Comparison of ENCODE assay signal across 9 mouse cellular contexts in the genomic region with DNA sequence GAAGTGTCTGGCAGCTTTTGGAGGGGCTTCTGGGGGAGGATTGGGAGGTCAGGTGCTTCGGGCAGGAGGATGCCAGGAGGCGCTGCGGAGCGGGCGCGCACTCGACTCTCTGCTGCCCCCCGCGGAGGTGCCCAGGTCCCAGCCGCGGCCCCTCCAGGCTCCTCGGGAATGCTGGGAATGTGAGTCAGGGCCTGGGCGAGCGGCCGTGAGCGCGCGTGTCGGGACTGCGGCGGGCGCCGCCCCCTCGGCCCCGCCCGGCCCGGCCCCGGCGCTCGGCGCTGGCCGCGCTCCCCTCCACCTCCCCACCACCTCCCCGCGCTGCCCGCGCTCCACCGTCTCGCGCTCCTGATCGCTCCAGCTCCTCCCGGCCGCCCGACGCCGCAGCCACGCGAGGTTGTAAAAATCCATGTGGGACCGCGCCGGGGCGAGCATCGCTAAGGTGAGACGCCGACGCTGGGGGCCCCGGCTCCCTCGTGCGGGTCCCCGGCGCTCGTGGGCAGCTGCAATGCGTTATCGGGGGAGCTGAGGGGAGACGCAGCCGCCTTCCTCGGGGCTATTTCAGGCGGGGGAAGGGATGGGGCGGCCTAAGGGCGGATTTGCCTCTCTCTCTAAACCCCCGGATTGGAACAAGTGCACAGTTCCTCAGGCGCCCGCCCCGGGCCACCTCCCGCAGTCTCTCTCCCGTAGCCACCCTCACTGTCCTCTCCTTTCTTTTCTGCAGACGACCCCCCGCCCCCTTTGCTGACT. TPM values are rescaled to one million over a fixed set of nuclear protein-coding genes. Genes with fewer than 3 reads are reported as not detected.
DNase-seq lines count a peak whose midpoint lies in the region; ATAC-seq and TF ChIP-seq lines count a peak whose summit lies in the region.
"Had no signal": no experiment of that assay in that cellular context is flagged by ENCODE, and none has a peak within 500 bp of the region (broad histone marks: within the 10 kb centered on the region; RNA-seq: fewer than 3 reads in every experiment).

A gene (plus strand): TSS at position 253 of the 747 bp plus-strand sequence.

- intact Hi-C loops in left cerebral cortex, postnatal 14 days (cut with DNase I): loop anchor here (5.0 kb wide), 1 partner anchor 50 kb away; no protein-coding TSS in a partner anchor

- no peaks in the 10 kb centered on the region for H3K27me3 ChIP-seq in intestine, embryonic 15.5 days (replicated peaks)
- H3K27me3 ChIP-seq in midbrain, embryonic 10.5 days (ENCODE audit: low read depth, poor library complexity, severe bottlenecking): peaks cover 25% of the 10 kb centered on the region
- peaks cover 13% of the 10 kb centered on the region; the same call in 1 of the 2 replicates for H3K27me3 ChIP-seq in small intestine, adult 2 months (ENCODE audit: control insufficient read depth, insufficient read depth, low read length)

- no peaks in the 10 kb centered on the region for H3K36me3 ChIP-seq in intestine, embryonic 15.5 days
- 0 out of 2 replicates have a peak, but pooled peaks cover 3% of the 10 kb centered on the region for H3K36me3 ChIP-seq in midbrain, embryonic 10.5 days
- H3K36me3 ChIP-seq in small intestine, adult 2 months (ENCODE audit: control insufficient read depth, insufficient read depth, low read length): no peaks in the 10 kb centered on the region

- H3K4me2 ChIP-seq in intestine, embryonic 15.5 days (replicated peaks): peak within 1 kb of the TSS; percentile 98

- no peaks in the 10 kb centered on the region for H3K9me3 ChIP-seq in intestine, embryonic 15.5 days
- H3K9me3 ChIP-seq in midbrain, embryonic 10.5 days (replicated peaks): no peaks in the 10 kb centered on the region

- under 1% methylated on average over 62 of the region's 78 CpGs for WGBS in intestine, embryonic 15.5 days
- WGBS in midbrain, embryonic 10.5 days: under 1% methylated on average over 68 of the region's 78 CpGs
- WGBS in small intestine, adult 2 months: 2% methylated on average over 78 of the region's 78 CpGs

- H3K9ac ChIP-seq in intestine, embryonic 15.5 days: peak within 1 kb of the TSS; percentile 51

- H3K4me1 ChIP-seq in intestine, embryonic 15.5 days (replicated peaks): no peaks in the 10 kb centered on the region
- H3K4me1 ChIP-seq in midbrain, embryonic 10.5 days: peaks cover 17% of the 10 kb centered on the region
- no peaks in the 10 kb centered on the region for H3K4me1 ChIP-seq in small intestine, adult 2 months (ENCODE audit: control insufficient read depth, insufficient read depth, insufficient read length, low read length)

- ATAC-seq in intestine, embryonic 15.5 days: peak; percentile 97
- no peak for ATAC-seq in megakaryocyte-erythroid progenitor cell, adult 5-6 weeks (replicated peaks; ENCODE audit: low FRiP score, low TSS enrichment, poor library complexity, severe bottlenecking)

- TF ChIP-seq CTCF in small intestine, adult 2 months (IDR thresholded peaks at IDR 0.05; ENCODE audit: extremely low read depth, insufficient read length, insufficient replicate concordance, low read depth, low read length): peak; percentile 44; the same call in 1 of the 2 replicates

- DNase-seq in adrenal gland, postnatal 10 days: peak; percentile 85
- DNase-seq in embryo, embryonic 10 days (ENCODE audit: low spot score): peak; percentile 84
- peak; percentile 60 for DNase-seq in gastrocnemius, postnatal 10 days
- DNase-seq in left cerebral cortex, postnatal 14 days (ENCODE audit: low spot score in 2 of 2): peak; percentile 87
- DNase-seq in midbrain, embryonic 10.5 days (ENCODE audit: low spot score): peak; percentile 87

- H3K27ac ChIP-seq in intestine, embryonic 15.5 days: no peak within 1 kb of the TSS
- H3K27ac ChIP-seq in midbrain, embryonic 10.5 days (replicated peaks): peak within 1 kb of the TSS; percentile 90
- H3K27ac ChIP-seq in small intestine, adult 2 months (ENCODE audit: insufficient read depth, low read depth, low read length): no peak within 1 kb of the TSS
- H3K27ac ChIP-seq: macrophage had no signal

- TF ChIP-seq POLR2A in small intestine, adult 2 months (IDR thresholded peaks at IDR 0.05; ENCODE audit: low read depth, low read length): no peak

- peak within 1 kb of the TSS; percentile 65 for H3K4me3 ChIP-seq in intestine, embryonic 15.5 days (replicated peaks)
- H3K4me3 ChIP-seq in midbrain, embryonic 10.5 days: peak within 1 kb of the TSS; percentile 82
- H3K4me3 ChIP-seq in small intestine, adult 2 months (ENCODE audit: low read depth, low read length): peak within 1 kb of the TSS; percentile 75

RNA-seq across cellular contexts. Expression of the gene that starts here (rescaled TPM):
- 1 to 10 TPM; 5.0 to 9.3 TPM for total RNA-seq in adrenal gland, postnatal 10 days (2021)
- 1 to 10 TPM; 1.4 to 1.5 TPM for total RNA-seq in gastrocnemius, postnatal 10 days (2021)
- 6.5 and 6.8 TPM in 2 replicates for polyA plus RNA-seq in intestine, embryonic 15.5 days (2015; fragmentation: Nextera tagmentation; extraction: Ambion mirVana)
- total RNA-seq in left cerebral cortex, postnatal 14 days (2021): 100 to 1,000 TPM; 233 to 251 TPM
- polyA plus RNA-seq in midbrain, embryonic 10.5 days (2016; fragmentation: Nextera tagmentation; extraction: Ambion mirVana): 9.2 and 13.8 TPM in 2 replicates
- 0.25 and 0.89 TPM in 2 replicates for polyA plus RNA-seq in small intestine, adult 2 months (2012; rRNA removed)
- total RNA-seq in megakaryocyte-erythroid progenitor cell, adult 5-6 weeks (2014; fragmentation: Nextera tagmentation): not detected in 2 replicates
- total RNA-seq in megakaryocyte-erythroid progenitor cell, adult 5-6 weeks (2017): not detected in 2 replicates
- polyA plus RNA-seq: macrophage had no signal

Comparison
In these comparisons a context has a peak if more than half of its experiments do, and no peak if none do; other contexts are left out.
1. RNA of the gene that starts here (total RNA-seq): 233 to 251 TPM in left cerebral cortex, postnatal 14 days; 5.0 to 9.3 TPM in adrenal gland, postnatal 10 days, 1.4 to 1.5 TPM in gastrocnemius, postnatal 10 days and not detected in megakaryocyte-erythroid progenitor cell, adult 5-6 weeks; every median in the first group is over 10 times any median in the second.
2. Peak in every context shown above with its lines, with median percentiles within 50 percentile points of each other: DNase-seq and H3K4me3 ChIP-seq.